Mouse (Mus musculus): ENCODE measurements at regions not wholly inside any gene's neighbourhood (a gene's known extent, or its start where the extent isn't known, plus 50 kb on each side); places are given as distances from the start of the nearest gene placed in this dataset.

DNA sequence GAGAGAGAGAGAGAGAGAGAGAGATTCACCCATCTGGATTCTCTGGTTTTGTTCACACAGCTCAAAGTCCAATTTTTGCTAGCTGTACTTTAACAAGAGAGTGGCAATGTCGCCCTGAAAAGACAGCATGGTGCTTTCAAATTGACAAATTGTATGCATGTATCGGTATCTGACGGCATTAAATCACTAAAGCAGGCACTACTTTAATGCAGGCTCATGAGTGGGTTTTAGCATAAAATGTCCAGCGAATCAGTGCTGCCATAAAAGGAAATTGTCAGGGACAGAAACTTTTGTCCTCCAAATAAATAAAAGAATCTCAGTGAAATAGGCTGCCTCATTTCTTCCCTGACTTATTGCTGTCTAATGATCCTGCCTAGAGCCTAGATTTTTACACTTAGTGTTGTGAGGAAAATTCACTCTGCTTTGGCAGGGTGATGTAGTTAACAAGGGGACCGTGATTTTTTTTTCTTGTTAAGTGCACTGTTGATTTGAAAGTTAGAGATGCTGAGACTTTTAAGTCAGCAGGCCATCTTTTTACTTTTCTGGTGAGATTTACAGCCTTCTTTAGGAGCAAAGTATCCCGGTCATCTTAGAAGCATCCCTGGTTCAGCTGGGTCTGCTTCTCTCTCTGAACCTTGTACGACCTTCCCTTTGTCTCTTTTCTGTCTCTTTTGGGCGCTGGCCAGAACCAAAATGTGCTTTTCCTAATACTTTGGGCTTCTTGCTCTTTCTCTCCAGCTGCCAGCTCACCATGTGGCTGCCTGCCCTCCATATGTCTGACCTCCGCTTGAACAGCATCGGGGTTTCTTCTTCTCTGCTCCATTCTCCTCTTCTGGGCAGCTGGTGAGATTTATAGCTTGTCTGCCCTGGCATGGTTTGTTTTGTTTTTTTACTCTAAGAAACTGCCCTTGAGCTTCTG lies 212.5 kb downstream of the Gxylt1 start:
- Histone ChIP-seq H3ac (ENCODE audit: control insufficient read depth, insufficient read length, low read depth) (no peak overlapping the region), H3K36me3 (ENCODE audit: control insufficient read depth, insufficient read depth) (no peaks in the 10 kb centered on the region), H3K79me2 (ENCODE audit: control insufficient read depth, insufficient read depth) (no peaks in the 10 kb centered on the region), H3K4me3 (ENCODE audit: insufficient read depth, poor library complexity, severe bottlenecking) (no peak overlapping the region), H3K27me3 (ENCODE audit: control insufficient read depth, insufficient read depth, insufficient read length) (no peaks in the 10 kb centered on the region), H3K79me3 (ENCODE audit: low read depth) (no peaks in the 10 kb centered on the region)
- TF ChIP-seq MYOD1 (IDR thresholded peaks at IDR 0.05; ENCODE audit: control insufficient read depth, insufficient read length, low read depth) (no peak), CTCF (IDR thresholded peaks at IDR 0.05; ENCODE audit: control insufficient read depth, insufficient read depth, insufficient read length) (no peak), CEBPB (IDR thresholded peaks at IDR 0.05; ENCODE audit: low read depth) (no peak), MYOG (IDR thresholded peaks at IDR 0.05; ENCODE audit: control insufficient read depth, extremely low read depth, insufficient read length) (no peak), USF1 (IDR thresholded peaks at IDR 0.05; ENCODE audit: low read depth) (no peak), FOSL1 (IDR thresholded peaks at IDR 0.05; ENCODE audit: insufficient read depth, low read length, poor library complexity, severe bottlenecking) (no peak), MAX (IDR thresholded peaks at IDR 0.05) (no peak)

- no peaks in the 10 kb centered on the region for H3K79me2 ChIP-seq (ENCODE audit: control insufficient read depth, insufficient read depth)
- no peaks in the 10 kb centered on the region for H3K27me3 ChIP-seq (ENCODE audit: control insufficient read depth, insufficient read depth, insufficient read length)
- no peak overlapping the region for H3ac ChIP-seq (ENCODE audit: control insufficient read depth, insufficient read length, low read depth)
- no peak overlapping the region for H3K4me3 ChIP-seq (ENCODE audit: insufficient read depth, poor library complexity, severe bottlenecking)
- H3K36me3 ChIP-seq (ENCODE audit: control insufficient read depth, insufficient read depth) = no peaks in the 10 kb centered on the region
- TF ChIP-seq MYOG (IDR thresholded peaks at IDR 0.05; ENCODE audit: control insufficient read depth, extremely low read depth, insufficient read length) = no peak
- no peak for TF ChIP-seq USF1 (IDR thresholded peaks at IDR 0.05; ENCODE audit: low read depth)
- TF ChIP-seq CTCF (IDR thresholded peaks at IDR 0.05; ENCODE audit: control insufficient read depth, insufficient read depth, insufficient read length) = no peak
- no peak for TF ChIP-seq CEBPB (IDR thresholded peaks at IDR 0.05; ENCODE audit: low read depth)
- TF ChIP-seq MYOD1 (IDR thresholded peaks at IDR 0.05; ENCODE audit: control insufficient read depth, insufficient read length, low read depth) = no peak
- no peaks in the 10 kb centered on the region for H3K79me3 ChIP-seq (ENCODE audit: low read depth)
Observed at GRCm38 (mm10) chr15:93053471-93053870, 221.5 kb downstream of the Gxylt1 start.

DNA sequence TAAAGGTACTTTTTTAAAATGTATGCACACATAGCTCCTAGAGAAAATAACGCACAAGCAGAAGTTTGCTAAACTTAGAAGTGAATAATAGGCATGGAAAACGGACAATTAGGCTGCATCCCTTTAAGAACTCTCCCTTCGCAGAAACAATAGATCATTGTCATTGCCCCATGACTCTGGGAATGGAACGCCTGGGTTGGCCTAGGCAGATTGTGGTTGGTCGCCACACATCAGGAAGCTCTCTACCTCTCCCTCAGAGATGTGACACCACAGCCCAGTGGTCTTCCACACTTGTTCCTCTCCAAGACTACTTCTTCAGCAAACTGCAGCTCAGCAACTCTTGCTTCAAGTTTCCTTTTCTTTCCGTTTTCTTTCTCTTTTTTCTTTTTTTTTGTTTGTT lies 247.8 kb downstream of the Gxylt1 start:
- Histone ChIP-seq H3K36me3 (ENCODE audit: control insufficient read depth, insufficient read depth) (no peaks in the 10 kb centered on the region), H3K27me3 (ENCODE audit: control insufficient read depth, insufficient read depth, insufficient read length) (no peaks in the 10 kb centered on the region), H3ac (ENCODE audit: control insufficient read depth, insufficient read length, low read depth) (no peak overlapping the region), H3K79me2 (ENCODE audit: control insufficient read depth, insufficient read depth) (no peaks in the 10 kb centered on the region), H3K4me3 (ENCODE audit: insufficient read depth, poor library complexity, severe bottlenecking) (no peak overlapping the region), H3K79me3 (ENCODE audit: low read depth) (no peaks in the 10 kb centered on the region)
- TF ChIP-seq MAX (IDR thresholded peaks at IDR 0.05) = no peak
- TF ChIP-seq CTCF (IDR thresholded peaks at IDR 0.05; ENCODE audit: control insufficient read depth, insufficient read depth, insufficient read length) = no peak
- TF ChIP-seq FOSL1 (IDR thresholded peaks at IDR 0.05; ENCODE audit: insufficient read depth, low read length, poor library complexity, severe bottlenecking) = no peak
- TF ChIP-seq CEBPB (IDR thresholded peaks at IDR 0.05; ENCODE audit: low read depth) = no peak

- Histone ChIP-seq H3K36me3 (ENCODE audit: control insufficient read depth, insufficient read depth) (no peaks in the 10 kb centered on the region), H3K79me3 (ENCODE audit: low read depth) (no peaks in the 10 kb centered on the region), H3ac (ENCODE audit: control insufficient read depth, insufficient read length, low read depth) (no peak overlapping the region), H3K79me2 (ENCODE audit: control insufficient read depth, insufficient read depth) (no peaks in the 10 kb centered on the region), H3K27me3 (ENCODE audit: control insufficient read depth, insufficient read depth, insufficient read length) (no peaks in the 10 kb centered on the region), H3K4me3 (ENCODE audit: insufficient read depth, poor library complexity, severe bottlenecking) (no peak overlapping the region)
- TF ChIP-seq CEBPB (IDR thresholded peaks at IDR 0.05; ENCODE audit: low read depth) = no peak
- TF ChIP-seq MYOD1 (IDR thresholded peaks at IDR 0.05; ENCODE audit: control insufficient read depth, insufficient read length, low read depth) = no peak
- TF ChIP-seq CTCF (IDR thresholded peaks at IDR 0.05; ENCODE audit: control insufficient read depth, insufficient read depth, insufficient read length) = no peak
- no peak for TF ChIP-seq USF1 (IDR thresholded peaks at IDR 0.05; ENCODE audit: low read depth)
- TF ChIP-seq FOSL1 (IDR thresholded peaks at IDR 0.05; ENCODE audit: insufficient read depth, low read length, poor library complexity, severe bottlenecking) = no peak
- TF ChIP-seq MAX (IDR thresholded peaks at IDR 0.05) = no peak
Observed at GRCm38 (mm10) chr15:93026456-93027078, 248.4 kb downstream of the Gxylt1 start.

GRCm38 (mm10) chr15:93025791-93026190 lies 249.2 kb downstream of the Gxylt1 start:
- Histone ChIP-seq H3K36me3 (ENCODE audit: control insufficient read depth, insufficient read depth) (no peaks in the 10 kb centered on the region), H3K79me2 (ENCODE audit: control insufficient read depth, insufficient read depth) (no peaks in the 10 kb centered on the region), H3K27me3 (ENCODE audit: control insufficient read depth, insufficient read depth, insufficient read length) (no peaks in the 10 kb centered on the region), H3K4me3 (ENCODE audit: insufficient read depth, poor library complexity, severe bottlenecking) (no peak overlapping the region), H3ac (ENCODE audit: control insufficient read depth, insufficient read length, low read depth) (no peak overlapping the region), H3K79me3 (ENCODE audit: low read depth) (no peaks in the 10 kb centered on the region)
- no peak for TF ChIP-seq FOSL1 (IDR thresholded peaks at IDR 0.05; ENCODE audit: insufficient read depth, low read length, poor library complexity, severe bottlenecking)
- TF ChIP-seq MYOD1 (IDR thresholded peaks at IDR 0.05; ENCODE audit: control insufficient read depth, insufficient read length, low read depth) = no peak
- no peak for TF ChIP-seq CTCF (IDR thresholded peaks at IDR 0.05; ENCODE audit: control insufficient read depth, insufficient read depth, insufficient read length)
- TF ChIP-seq CEBPB (IDR thresholded peaks at IDR 0.05; ENCODE audit: low read depth) = no peak
- no peak for TF ChIP-seq MAX (IDR thresholded peaks at IDR 0.05)
- TF ChIP-seq MYOG (IDR thresholded peaks at IDR 0.05; ENCODE audit: control insufficient read depth, extremely low read depth, insufficient read length) = no peak
- TF ChIP-seq USF1 (IDR thresholded peaks at IDR 0.05; ENCODE audit: low read depth) = no peak
